Mouse (Mus musculus) midbrain, embryonic 15.5 days (tissue): ENCODE measurements around the gene Olfr213. TPM values are rescaled to one million over a fixed set of nuclear protein-coding genes. Genes with fewer than 3 reads are reported as not detected.

Experiments
- polyA plus RNA-seq: library from polyadenylated mRNA; unstranded; fragments of >200 nt; fragmentation: Nextera tagmentation; extraction: Ambion mirVana; gene quantifications from 2 replicates; pipeline ENCODE4 v1.2.1, GENCODE M21; 2015

Gene Olfr213
- polyA plus RNA-seq, 1 experiment from 2014 or later, result not detected

Other genes starting within 250 kb of the Olfr213 start
- gene March8, start 200.4 kb upstream of the Olfr213 start, polyA plus RNA-seq, result 74.7 and 82.0 TPM in 2 replicates
- gene Alox5, start 77.3 kb upstream of the Olfr213 start, polyA plus RNA-seq, result 0.30 and 0.79 TPM in 2 replicates
- not detected in 2 replicates for gene Olfr211, start 49.4 kb upstream of the Olfr213 start, polyA plus RNA-seq
- 0.06 TPM in 1 of 2 replicates, not detected in the other for gene Olfr212, start 31.9 kb upstream of the Olfr213 start, polyA plus RNA-seq
- gene Gm5580, start 12.7 kb downstream of the Olfr213 start, polyA plus RNA-seq, result 0.34 and 0.54 TPM in 2 replicates
- gene Olfr214, start 15.8 kb downstream of the Olfr213 start, polyA plus RNA-seq, result not detected in 2 replicates
- gene Olfr215, start 45.7 kb downstream of the Olfr213 start, polyA plus RNA-seq, result not detected in 2 replicates
- gene Zfp422, start 90.5 kb downstream of the Olfr213 start, polyA plus RNA-seq, result 148 and 151 TPM in 2 replicates
- gene Depp1, start 112.2 kb downstream of the Olfr213 start, polyA plus RNA-seq, result 8.7 and 10.0 TPM in 2 replicates
- gene Rassf4, start 135.5 kb downstream of the Olfr213 start, polyA plus RNA-seq, result 10.4 and 10.6 TPM in 2 replicates
- gene Tmem72, start 178.5 kb downstream of the Olfr213 start, polyA plus RNA-seq, result 0.47 and 0.70 TPM in 2 replicates